Mouse (Mus musculus) hindbrain, postnatal 0 days (tissue): ENCODE data around the gene Cacna2d1. TPM values are rescaled to one million over a fixed set of nuclear protein-coding genes. Genes with fewer than 3 reads are reported as not detected.

Experiments used
- ATAC-seq: fragments of 200-750 bp; cut with Nextera tagmentation; 2 replicates; pipeline ENCODE4 v1.8.0; 2017; ENCODE audit warnings: mild to moderate bottlenecking, moderate TSS enrichment, moderate library complexity
- DNase-seq: peaks from one replicate; pipeline ENCODE4 v3.0.0-alpha.2; 2015; ENCODE audit warnings: low spot score
- H3K27ac ChIP-seq: fragments of 300-500 bp; sonication (generic); 2 replicates; pipeline ENCODE4 v1.5.1; 2014; ENCODE audit warnings: mild to moderate bottlenecking
- H3K27me3 ChIP-seq: fragments of 300-500 bp; sonication (generic); 2 replicates; pipeline ENCODE4 v1.6.1; 2014; ENCODE audit warnings: low read length, mixed read lengths; ENCODE audit not compliant: insufficient read depth
- H3K36me3 ChIP-seq: fragments of 300-500 bp; sonication (generic); 2 replicates; pipeline ENCODE4 v1.6.1; 2014; ENCODE audit warnings: low read length, mixed read lengths; ENCODE audit not compliant: insufficient read depth
- H3K4me1 ChIP-seq: fragments of 300-500 bp; sonication (generic); 2 replicates; pipeline ENCODE4 v1.6.1; 2014; ENCODE audit warnings: antibody characterized with exemption, low read length, mixed read lengths; ENCODE audit not compliant: insufficient read depth
- H3K4me2 ChIP-seq: fragments of 300-500 bp; sonication (generic); 2 replicates; pipeline ENCODE4 v1.6.1; 2014; ENCODE audit warnings: low read depth, mild to moderate bottlenecking, low read length, moderate library complexity, mixed read lengths
- H3K4me3 ChIP-seq: fragments of 300-500 bp; sonication (generic); 2 replicates; pipeline ENCODE4 v1.5.1; 2014; ENCODE audit warnings: low read length
- H3K9ac ChIP-seq: fragments of 300-500 bp; sonication (generic); replicated peaks from 2 replicates; pipeline ENCODE4 v1.6.1; 2014; ENCODE audit warnings: mild to moderate bottlenecking, low read length, moderate library complexity, mixed read lengths
- H3K9me3 ChIP-seq: fragments of 300-500 bp; sonication (generic); 2 replicates; pipeline ENCODE4 v1.6.1; 2016; ENCODE audit warnings: low read length, mixed read lengths
- CTCF ChIP-seq: IDR thresholded peaks from 2 replicates; pipeline ENCODE4 v1.5.1; 2016; ENCODE audit warnings: antibody characterized with exemption, control low read depth, low read depth
- WGBS: fragments of 180-500 bp; shearing (Covaris S2); extraction: QIAGEN DNeasy Blood & Tissue Kit; methylation state at CpG from one replicate; pipeline ENCODE4 v1.1.7; 2014; 5-methylcytosine and 5-hydroxymethylcytosine counted together
- polyA plus RNA-seq: library from polyadenylated mRNA; unstranded; fragments of >200 nt; fragmentation: Nextera tagmentation; extraction: Ambion mirVana; gene quantifications from 2 replicates; pipeline ENCODE4 v1.2.1, GENCODE M21; 2015
- total RNA-seq: library from RNA; depleted of rRNA; stranded (reverse); fragments of >200 nt; gene quantifications from 2 replicates; pipeline ENCODE4 v1.2.3, GENCODE M21; 2014

Cacna2d1 gene
- total and polyA plus RNA-seq, 2 experiments from 2014 or later: 36.3 to 58.8 TPM

- no peak overlapping the region for H3K9ac ChIP-seq
- H3K4me3 ChIP-seq: no peak overlapping the region
- no peak overlapping the region for H3K4me2 ChIP-seq
- ATAC-seq (no peak), DNase-seq (no peak)
- no peaks in the 10 kb centered on the region; the same call in 1 of the 2 replicates for H3K27me3 ChIP-seq
- peaks cover 3% of the 10 kb centered on the region; the same call in 1 of the 2 replicates for H3K4me1 ChIP-seq
- no peaks in the 10 kb centered on the region for H3K9me3 ChIP-seq
- WGBS: 80% methylated on average over 2 of the region's 2 CpGs
- TF ChIP-seq CTCF: no peak
- no peaks in the 10 kb centered on the region for H3K36me3 ChIP-seq
- no peak overlapping the region for H3K27ac ChIP-seq
These were observed 44.7 kb downstream of the Cacna2d1 start for GRCm38 (mm10) chr5:15979225-15979624.

- no peak overlapping the region for H3K27ac ChIP-seq
These were observed 48.1 kb downstream of the Cacna2d1 start for GRCm38 (mm10) chr5:15982573-15982972.

GRCm38 (mm10) chr5:15983354-15983753 lies 48.9 kb downstream of the Cacna2d1 start:
- Histone ChIP-seq H3K4me1 (peaks cover 3% of the 10 kb centered on the region; the same call in 1 of the 2 replicates), H3K9me3 (no peaks in the 10 kb centered on the region), H3K9ac (no peak overlapping the region), H3K4me2 (no peak overlapping the region), H3K36me3 (no peaks in the 10 kb centered on the region), H3K27me3 (no peaks in the 10 kb centered on the region; the same call in 1 of the 2 replicates), H3K4me3 (no peak overlapping the region), H3K27ac (no peak overlapping the region)
- ATAC-seq (no peak), DNase-seq (no peak)
- WGBS: 24% methylated on average over 5 of the region's 5 CpGs
- TF ChIP-seq CTCF: no peak

More at GRCm38 (mm10) chr5:15982573-15982972, 48.1 kb downstream of the Cacna2d1 start:
- H3K4me2 ChIP-seq: no peak overlapping the region
- no peak overlapping the region for H3K9ac ChIP-seq
- H3K4me1 ChIP-seq: peaks cover 3% of the 10 kb centered on the region; the same call in 1 of the 2 replicates
- TF ChIP-seq CTCF: no peak
- H3K27me3 ChIP-seq: no peaks in the 10 kb centered on the region; the same call in 1 of the 2 replicates
- no peak for DNase-seq
- no peaks in the 10 kb centered on the region for H3K9me3 ChIP-seq
- no peak overlapping the region for H3K4me3 ChIP-seq
- H3K36me3 ChIP-seq: no peaks in the 10 kb centered on the region
- 34% methylated on average over 4 of the region's 4 CpGs for WGBS
- no peak for ATAC-seq

GRCm38 (mm10) chr5:15985228-15985858 lies 50.9 kb downstream of the Cacna2d1 start:
- 37% methylated on average over 7 of the region's 7 CpGs for WGBS
- ATAC-seq (no peak), DNase-seq (no peak)
- no peaks in the 10 kb centered on the region for H3K9me3 ChIP-seq
- H3K27me3 ChIP-seq: no peaks in the 10 kb centered on the region; the same call in 1 of the 2 replicates
- no peak overlapping the region for H3K4me2 ChIP-seq
- H3K27ac ChIP-seq: no peak overlapping the region
- peaks cover 3% of the 10 kb centered on the region; the same call in 1 of the 2 replicates for H3K4me1 ChIP-seq
- no peak for TF ChIP-seq CTCF
- no peaks in the 10 kb centered on the region for H3K36me3 ChIP-seq
- no peak overlapping the region for H3K4me3 ChIP-seq
- H3K9ac ChIP-seq: no peak overlapping the region

GRCm38 (mm10) chr5:15985901-15986300 lies 51.4 kb downstream of the Cacna2d1 start:
- H3K9ac ChIP-seq: no peak overlapping the region
- ATAC-seq (peak; percentile 89), DNase-seq (peak; percentile 60)
- no peak overlapping the region for H3K4me2 ChIP-seq
- H3K36me3 ChIP-seq: no peaks in the 10 kb centered on the region
- H3K4me3 ChIP-seq: no peak overlapping the region
- no peaks in the 10 kb centered on the region for H3K9me3 ChIP-seq
- 21% methylated on average over 4 of the region's 4 CpGs for WGBS
- no peaks in the 10 kb centered on the region; the same call in 1 of the 2 replicates for H3K27me3 ChIP-seq
- no peak overlapping the region for H3K27ac ChIP-seq
- TF ChIP-seq CTCF: no peak
- H3K4me1 ChIP-seq: peaks cover 3% of the 10 kb centered on the region; the same call in 1 of the 2 replicates

GRCm38 (mm10) chr5:15991428-15992139 lies 57.1 kb downstream of the Cacna2d1 start:
- 49% methylated on average over 12 of the region's 12 CpGs for WGBS
- TF ChIP-seq CTCF: no peak
- H3K9ac ChIP-seq: no peak overlapping the region
- H3K4me2 ChIP-seq: no peak overlapping the region
- DNase-seq (no peak), ATAC-seq (no peak; the same call in 1 of the 2 replicates)
- no peaks in the 10 kb centered on the region for H3K27me3 ChIP-seq
- no peak overlapping the region for H3K4me3 ChIP-seq
- H3K4me1 ChIP-seq: no peaks in the 10 kb centered on the region
- no peaks in the 10 kb centered on the region for H3K36me3 ChIP-seq
- H3K27ac ChIP-seq: no peak overlapping the region
- no peaks in the 10 kb centered on the region for H3K9me3 ChIP-seq
